Mouse (Mus musculus): Measurements from ENCODE around the gene Acot11.
"Not testable (repeated sequence)": the region's sequence is repeated elsewhere in the genome, so short reads cannot be mapped to it uniquely, and the experiment has no call there.

Gene Acot11

DNA sequence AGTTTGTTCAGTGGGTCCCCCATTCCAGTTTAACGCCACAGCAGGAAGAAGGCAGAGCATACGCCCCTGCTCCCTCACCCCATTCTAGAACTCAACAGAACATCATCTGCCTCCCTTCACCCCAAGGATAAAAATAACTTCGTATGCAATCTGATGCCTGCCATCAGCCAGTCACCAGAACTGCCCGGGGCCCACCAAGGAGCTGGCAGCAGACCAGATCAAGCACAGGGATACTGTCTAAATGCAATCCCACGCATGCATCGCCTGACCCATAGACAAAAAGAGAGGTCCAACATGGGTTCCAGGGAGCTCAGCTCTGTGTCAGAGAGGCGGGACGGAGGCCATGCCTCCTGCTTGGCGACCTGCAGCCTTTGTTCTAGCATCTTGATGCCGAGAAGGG is 21.7 kb downstream of the Acot11 start:
- intact Hi-C loops (cut with DNase I), result no loop called here

DNA sequence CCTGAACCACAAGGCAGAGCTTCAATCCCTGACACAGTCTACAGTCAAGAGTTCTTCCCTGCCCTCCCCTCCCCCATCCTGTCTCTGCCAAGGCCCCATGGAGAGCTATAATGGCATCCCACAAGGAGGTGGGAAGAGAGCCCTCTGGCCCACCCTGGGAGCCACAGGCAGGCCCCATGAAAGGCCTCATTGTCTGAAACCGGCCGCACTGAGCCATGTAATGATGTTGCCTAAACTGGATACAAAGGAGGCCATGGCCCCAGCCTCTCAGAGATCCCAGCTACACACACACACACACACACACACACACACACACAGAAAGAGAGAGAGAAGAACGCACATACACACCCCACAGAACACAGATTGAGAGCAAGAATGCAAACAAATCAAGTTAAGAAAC is 24.8 kb downstream of the Acot11 start:
- intact Hi-C loops (cut with DNase I), result no loop called here

DNA sequence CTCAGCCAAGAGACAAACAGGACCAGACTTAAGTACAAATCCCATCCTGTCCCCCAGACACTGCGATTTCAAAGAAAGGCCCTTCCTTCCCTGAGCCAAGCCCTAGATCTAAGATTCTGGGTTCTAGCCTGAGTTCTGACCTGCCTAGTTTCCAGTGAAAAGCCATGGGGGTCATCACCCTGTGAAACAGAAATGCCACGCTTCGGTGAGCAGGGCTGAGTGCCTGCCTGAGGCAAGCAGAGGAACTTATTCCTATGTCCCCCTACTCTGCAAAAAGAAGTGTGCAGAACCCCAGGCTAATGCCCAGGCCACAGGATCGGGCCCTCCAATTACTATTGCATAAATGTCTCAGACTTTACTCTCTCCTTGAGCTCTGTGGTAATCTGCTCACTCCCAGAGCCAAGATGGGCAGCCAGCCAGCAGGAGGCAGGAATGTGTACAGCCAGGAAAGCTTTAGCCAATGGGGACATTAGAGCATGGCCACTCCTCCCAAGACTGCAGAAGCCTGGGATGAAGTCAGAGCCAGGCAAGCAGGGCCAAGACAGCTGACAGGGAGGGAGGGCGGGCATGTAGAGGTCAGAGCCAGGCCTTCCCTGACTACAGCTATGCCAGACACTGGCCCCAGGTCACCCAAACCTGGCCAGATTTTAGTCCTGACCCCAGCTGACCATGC is 26.5 kb downstream of the Acot11 start:
- intact Hi-C loops (cut with DNase I), result no loop called here

DNA sequence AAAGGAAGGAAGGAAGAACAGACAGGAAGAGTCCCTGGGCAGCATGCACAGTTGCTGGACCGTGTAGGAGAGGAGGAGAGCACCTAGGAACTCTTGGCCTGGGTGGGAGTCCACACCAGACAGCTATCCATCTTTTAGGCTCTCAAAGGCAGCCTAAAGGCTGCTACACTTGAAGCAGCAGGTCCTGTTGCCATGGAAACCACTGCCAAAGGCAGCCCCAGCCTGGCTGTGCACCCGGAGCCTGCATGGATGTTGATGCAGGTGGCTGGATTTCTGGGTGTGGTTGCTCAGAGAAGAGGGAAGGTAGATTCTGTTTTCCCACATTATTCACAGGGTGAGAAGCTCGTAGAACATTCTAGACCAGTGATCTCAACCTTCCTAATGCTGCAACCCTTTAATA is 27.8 kb downstream of the Acot11 start:
- intact Hi-C loops (cut with DNase I), result no loop called here

DNA sequence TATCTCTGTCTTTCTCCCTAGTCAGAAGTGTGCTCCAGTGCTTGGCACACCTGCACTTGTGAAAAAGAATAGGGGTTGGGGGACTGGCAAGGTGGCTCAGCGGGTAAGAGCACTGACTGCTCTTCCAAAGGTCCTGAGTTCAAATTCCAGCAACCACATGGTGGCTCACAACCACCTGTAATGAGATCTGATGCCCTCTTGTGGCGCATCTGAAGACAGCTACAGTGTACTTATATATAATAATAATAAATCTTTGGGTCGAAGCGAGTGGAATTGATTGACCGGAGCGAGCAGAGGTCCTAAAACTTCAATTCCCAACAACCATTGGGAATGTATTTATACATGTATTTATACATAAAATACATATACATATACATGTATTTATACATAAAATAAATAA is 29.0 kb downstream of the Acot11 start:
- intact Hi-C loops (cut with DNase I), result not testable (repeated sequence)

DNA sequence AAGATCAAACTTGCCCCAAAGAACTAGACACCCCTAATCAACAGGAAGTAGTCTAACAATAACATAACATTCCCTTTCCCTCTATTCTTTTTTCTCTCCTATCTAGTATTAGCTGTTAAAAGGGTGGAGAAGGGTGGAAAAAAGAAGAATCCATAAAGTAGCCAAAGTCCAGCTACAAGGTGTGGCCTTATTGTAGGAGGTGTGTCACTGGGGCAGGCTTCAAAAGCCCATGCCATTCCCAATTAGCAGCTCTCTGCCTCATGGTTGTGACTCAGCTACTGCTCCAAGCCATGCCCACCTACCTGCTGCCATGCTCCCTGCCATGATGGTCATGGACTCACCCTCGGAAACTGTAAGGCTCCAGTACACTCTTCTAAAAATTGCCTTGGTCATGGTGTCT is 32.2 kb downstream of the Acot11 start:
- intact Hi-C loops (cut with DNase I), result no loop called here

DNA sequence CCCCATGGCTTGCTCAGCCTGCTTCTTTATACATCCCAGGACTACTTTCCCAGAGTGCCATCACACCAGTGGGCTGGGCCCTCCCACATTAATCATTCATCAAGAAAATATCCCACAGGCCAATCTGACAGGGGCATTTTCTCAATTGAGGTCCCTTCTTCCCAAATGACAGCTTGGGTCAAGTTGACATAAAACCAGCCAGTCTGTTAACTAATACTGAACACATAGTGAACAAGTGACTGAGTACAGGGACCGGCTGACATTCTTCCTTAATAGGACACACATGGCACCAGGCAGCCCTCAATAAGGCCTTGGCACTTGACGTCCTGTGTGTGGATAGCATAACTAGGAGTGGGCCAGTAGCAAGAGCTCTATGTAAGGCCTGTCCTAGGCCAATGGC is 35.5 kb downstream of the Acot11 start:
- intact Hi-C loops (cut with DNase I), result no loop called here

DNA sequence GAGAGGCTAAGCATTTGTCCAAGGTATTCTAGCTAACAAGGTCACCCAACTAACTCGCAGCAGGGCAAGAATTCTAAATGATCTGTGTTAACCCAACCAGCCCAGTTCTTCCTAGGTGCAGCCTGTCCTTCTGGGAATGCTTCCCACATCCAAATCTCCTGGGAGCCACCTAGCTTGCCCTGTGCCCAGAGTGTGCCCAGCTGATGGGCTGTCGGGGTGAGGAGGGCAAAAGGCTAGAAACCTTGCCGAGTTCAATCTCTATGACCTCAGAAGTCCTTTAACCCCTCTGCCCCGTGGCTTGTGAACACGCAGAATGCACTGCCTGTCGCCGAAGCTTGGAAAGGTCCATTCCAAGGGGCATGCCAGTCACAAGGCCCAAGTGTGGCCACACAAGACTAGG is 40.6 kb downstream of the Acot11 start:
- intact Hi-C loops (cut with DNase I), result no loop called here

DNA sequence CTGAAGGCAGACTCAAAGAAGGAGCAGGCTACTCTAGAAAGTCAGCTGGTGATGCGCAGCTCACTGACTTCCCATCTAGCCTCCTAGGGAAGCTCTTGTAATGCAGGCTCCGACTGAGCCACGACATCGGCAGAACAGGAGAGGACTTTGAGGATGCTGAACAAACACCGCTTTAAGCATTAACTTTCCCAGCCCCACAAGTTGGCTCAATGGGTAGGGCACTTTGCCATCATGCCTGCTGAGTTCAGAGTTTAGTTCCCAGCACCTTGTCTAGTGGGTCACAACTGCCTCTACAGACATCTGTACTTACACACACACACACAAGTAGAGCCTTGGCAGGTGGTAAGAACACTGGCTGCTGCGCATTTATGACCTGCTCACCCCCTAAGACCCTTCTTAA is 53.1 kb downstream of the Acot11 start:
- intact Hi-C loops (cut with DNase I), result no loop called here

DNA sequence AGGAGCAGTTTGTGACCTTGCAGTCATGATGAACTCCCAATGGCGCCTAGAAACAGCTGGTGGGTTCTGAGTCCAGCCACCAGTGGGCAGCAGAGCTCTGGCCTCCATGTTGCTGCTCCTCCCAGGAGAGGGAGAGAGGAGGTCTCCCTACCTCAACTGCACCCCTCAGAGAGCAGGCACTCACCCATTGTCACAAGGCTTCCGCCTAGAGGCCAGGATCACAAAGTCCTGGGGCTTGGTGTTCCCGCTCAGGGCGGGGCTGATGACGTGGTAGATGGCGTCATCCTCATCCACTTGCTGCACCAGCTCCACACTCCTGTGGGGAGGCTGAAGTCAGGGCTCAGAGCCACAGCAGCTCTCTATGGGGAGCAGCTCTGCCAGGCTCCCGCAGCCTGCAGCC is 55.1 kb downstream of the Acot11 start:
- intact Hi-C loops (cut with DNase I), result no loop called here

DNA sequence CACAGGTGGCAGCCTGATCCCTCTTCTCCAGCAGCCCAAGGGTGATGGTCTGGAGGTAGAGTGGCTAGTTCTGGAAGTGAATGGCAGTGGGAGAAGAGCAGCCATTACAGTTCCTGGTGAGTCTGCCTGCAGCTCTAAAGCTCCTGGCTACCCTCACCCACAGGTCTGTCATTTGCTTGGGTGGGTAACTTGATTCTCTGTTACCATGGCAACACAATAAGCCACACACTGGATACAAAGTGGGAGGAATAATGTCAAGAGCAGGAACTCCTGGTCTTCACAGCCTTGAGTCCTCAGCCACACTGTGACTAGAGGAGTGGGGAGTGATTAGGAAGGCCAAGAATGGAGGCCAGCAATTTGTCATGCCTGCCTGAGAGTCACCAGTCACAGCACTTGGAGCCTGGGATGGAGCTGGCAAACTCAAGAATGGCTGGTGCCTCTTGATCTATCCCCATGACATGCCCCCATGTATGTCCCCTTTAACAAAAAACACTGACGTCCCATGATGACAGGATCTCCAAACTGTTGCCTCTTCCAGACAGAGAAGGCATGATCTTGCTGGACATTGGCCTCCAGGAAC is 57.7 kb downstream of the Acot11 start:
- intact Hi-C loops (cut with DNase I), result no loop called here

DNA sequence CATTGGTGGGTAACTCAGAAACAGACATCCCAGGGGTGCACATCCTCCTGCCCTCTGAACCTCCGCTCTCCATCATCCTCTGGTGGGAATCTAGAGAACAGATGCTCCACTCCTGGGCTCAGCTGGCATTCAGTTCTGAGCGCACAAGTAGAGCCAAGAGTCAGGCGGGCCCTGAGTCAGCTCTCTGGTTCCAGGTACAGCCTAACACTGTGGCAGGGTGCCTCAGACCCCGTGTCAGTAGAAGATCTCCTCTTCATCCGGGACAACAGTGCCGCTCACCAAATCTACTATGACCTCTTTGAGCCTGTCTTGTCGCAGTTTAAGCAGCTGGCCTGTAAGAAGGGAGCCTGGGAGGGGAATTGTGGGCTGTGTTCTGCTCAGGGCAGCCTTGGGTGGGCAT is 58.9 kb downstream of the Acot11 start:
- intact Hi-C loops (cut with DNase I), result no loop called here

DNA sequence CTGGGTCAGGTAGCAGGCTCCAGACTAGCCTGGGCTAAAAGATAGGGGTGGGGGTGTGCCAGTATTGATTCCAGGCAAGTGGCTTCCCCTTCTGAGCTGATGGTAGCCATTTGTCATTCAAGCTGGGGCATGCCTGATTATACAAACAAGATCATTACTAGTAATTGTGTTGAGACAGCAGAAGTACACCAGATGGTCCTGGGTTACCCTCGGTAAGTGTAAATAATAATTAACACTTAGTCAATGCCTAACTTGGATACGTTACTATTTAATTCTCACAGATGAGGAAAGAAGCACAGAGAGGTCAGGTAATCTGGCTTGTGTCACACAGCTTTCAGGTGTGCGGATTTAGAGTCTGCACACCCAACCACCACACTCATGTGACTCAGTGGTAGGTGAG is 66.9 kb downstream of the Acot11 start:
- intact Hi-C loops (cut with DNase I), result loop anchor here (10.0 kb wide), 1 partner anchor 157 kb away; no protein-coding TSS in a partner anchor

DNA sequence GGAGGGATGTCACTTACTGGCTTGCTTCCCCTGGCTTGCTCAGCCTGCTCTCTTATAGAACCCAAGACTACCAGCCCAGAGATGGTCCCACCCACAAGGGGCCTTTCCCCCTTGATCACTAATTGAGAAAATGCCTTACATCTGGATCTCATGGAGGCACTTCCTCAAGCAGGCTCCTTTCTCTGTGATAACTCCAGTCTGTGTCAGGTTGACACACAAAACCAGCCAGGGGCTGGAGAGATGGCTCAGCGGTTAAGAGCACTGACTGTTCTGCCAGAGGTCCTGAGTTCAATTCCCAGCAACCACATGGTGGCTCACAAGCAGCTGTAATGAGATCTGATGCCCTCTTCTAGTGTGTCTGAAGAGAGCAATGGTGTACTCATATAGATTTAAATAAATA is 67.9 kb downstream of the Acot11 start:
- intact Hi-C loops (cut with DNase I), result loop anchor here (10.0 kb wide), 1 partner anchor 158 kb away; no protein-coding TSS in a partner anchor

DNA sequence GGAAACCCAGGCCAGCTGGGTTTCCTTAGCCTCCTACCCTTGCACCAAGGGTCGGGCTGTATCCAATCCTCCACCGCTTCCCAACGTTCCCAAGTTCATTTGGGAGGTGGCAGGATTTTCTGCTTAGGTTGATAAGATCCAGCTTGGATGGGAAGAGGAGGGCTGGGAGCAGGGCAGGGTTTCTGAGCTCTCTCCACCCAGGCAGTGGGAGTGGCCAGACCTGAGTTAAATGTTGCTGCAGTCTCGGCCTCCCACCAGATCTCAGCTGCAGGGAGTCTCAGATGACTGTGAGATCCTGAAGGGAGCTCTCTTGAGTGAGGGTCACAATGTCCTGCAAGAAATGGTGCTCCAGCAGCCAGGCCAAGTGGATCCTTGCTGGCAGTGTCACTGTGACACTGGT is 71.2 kb downstream of the Acot11 start, which contains the start of gene Fam151a:
Gene Fam151a (plus strand): TSS at position 254 of the 400 bp plus-strand sequence.
- intact Hi-C loops (cut with DNase I), result loop anchor here (10.0 kb wide), 1 partner anchor 161 kb away; no protein-coding TSS in a partner anchor

DNA sequence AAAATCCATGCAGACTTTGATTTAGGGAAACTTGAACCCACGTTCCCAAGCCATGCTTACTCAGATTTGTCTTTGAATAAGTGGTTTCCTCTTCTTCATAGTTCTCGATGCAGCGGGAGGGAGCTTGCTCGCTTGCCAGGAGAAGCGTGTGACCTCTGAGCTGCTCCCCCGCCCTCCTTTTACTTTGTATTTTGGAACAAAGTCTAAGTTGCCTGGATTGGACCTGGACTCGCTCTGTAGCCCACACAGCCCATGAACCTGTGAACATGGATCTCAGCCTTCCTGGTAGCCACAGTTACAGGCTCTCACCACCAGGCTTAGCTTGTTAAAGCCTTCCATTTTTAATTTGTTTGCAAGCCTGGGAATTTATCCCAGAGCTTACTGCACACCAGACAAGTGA is 74.0 kb downstream of the Acot11 start, which contains the start of gene Mroh7:
Gene Mroh7 (minus strand): TSS at position 112 of the 400 bp plus-strand sequence.
- intact Hi-C loops (cut with DNase I), result loop anchor here (10.0 kb wide), 1 partner anchor 164 kb away; no protein-coding TSS in a partner anchor

DNA sequence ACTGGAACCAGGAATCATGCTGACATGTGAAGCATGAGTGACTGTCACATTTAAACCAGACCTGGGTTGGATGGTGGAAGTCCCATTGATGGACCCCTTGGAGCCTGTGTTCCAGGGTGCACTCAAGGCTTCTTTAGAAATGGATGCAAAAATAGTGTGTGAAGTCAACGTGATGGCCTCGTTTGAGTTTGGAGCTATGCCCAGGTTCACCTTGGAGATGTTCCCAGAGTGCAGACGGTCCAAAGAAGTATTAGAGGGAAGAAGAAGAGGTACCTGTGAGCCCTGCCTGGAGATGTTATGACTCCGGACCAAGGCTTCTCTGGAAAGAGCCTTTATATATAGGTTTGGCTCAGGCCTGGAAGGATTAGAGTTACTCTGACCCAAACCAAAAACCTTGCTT is 84.2 kb downstream of the Acot11 start:
- intact Hi-C loops (cut with DNase I), result no loop called here

DNA sequence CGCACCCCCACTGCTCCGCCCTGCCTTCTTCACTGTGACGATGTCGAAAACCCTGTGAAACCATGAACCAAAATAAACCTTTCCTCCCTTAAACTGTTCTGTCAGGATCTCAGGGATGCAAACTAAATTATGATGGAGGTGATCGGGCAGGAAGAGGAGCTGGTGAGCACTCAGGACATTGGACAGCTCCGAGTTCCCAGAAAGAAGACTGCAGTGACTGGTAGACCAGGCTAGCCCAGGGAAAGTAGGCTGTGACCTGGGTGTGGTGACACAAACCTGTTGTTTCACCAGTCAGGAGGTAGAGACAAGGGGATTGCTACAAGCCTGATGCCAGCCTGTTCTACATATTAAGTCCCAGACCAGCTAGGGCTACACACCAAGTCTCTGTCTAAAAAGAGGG is 91.2 kb downstream of the Acot11 start:
- intact Hi-C loops (cut with DNase I), result no loop called here

DNA sequence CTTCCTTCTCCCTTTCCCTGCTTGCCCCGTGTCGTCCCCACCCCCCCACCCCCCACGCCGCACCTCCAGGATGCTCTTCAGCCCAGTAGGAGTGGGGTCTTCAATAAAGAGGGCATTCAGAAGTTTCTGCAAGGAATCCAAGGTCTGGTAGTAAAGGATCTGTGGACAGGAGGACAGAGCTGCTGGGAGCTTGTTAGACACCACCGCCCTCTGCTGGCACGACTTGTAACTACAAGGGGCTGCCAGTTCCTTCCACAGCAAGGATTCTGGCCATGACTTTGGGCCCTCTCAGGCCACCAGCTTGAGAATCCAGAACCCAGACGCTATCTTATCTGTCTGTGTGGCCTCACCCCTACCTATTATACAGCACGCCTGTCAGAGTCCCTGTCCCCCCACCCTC is 96.4 kb downstream of the Acot11 start:
- intact Hi-C loops (cut with DNase I), result loop anchor here (2.0 to 10.0 kb wide), 3 partner anchors 76 to 234 kb away; no protein-coding TSS in a partner anchor

DNA sequence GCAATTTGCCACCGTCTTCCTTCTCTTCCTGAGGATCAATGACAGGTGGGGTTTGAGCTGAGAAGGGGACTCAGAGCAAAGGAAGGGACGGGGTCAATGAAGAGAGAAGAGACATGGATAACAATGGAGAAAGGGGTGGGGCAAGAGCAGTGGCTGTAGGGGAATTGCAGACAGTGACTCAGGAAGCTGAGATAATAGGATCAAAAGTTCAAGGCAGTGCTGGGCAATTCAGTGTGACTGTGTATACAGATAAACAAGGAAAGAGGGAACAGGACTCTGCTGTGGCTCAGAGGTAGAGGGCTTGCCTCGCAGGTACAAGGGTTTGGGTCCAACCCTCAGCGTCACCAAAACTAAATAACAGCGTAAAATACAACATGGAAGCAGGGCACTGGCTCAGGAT is 96.8 kb downstream of the Acot11 start:
- intact Hi-C loops (cut with DNase I), result loop anchor here (2.0 to 10.0 kb wide), 3 partner anchors 76 to 233 kb away; no protein-coding TSS in a partner anchor

DNA sequence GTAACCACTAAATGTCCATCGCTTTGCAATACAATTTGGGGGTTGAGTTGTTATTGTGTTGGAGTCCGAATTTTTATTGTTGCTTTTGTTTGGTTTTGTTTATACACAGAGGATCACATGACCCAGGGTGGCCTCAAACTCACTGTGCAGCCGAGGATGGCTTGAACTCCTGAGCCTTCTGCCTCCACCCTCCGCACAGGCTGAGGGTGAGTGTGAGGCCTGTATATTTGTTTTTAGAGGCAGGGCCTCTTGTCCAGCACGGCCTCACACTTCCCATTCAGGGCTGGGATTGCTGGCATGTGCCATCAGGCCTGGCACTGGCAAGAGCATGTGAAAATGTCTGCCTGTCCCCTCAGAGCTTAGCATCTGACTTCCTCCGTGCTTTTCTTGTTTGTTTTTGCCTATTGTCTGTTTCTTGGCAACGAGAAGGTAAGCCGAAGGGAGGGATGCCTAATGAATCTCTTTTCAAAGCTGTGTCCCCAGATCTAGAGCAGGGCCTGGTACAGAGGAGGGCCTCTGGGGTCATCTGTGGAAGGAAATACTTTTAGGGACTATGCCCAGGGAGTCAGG is 99.6 kb downstream of the Acot11 start:
- intact Hi-C loops (cut with DNase I), result loop anchor here (5.0 to 10.0 kb wide), 2 partner anchors 73 to 230 kb away; no protein-coding TSS in a partner anchor

DNA sequence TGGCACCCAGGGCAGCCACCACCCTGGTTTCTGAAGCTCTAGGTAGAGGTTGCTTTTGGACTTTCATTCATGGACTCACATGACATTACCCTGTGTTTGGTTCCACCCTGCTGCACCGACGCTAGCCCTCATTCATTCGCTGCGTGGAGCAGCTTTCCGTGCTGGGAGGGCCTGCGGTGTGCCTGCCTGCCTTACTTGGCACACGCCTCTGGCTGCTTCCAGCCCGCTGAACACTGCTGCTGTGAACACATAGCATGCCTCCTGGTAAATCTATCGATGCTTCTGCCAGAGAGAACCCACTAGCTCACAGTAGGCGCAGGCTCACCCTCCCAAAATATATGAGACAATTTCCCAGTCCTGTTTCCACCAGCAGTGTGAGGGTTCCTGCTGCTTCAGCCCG is 100.4 kb downstream of the Acot11 start:
- intact Hi-C loops (cut with DNase I), result loop anchor here (10.0 kb wide), 1 partner anchor 230 kb away; no protein-coding TSS in a partner anchor
